Mouse (Mus musculus): ENCODE measurements around the gene D630039A03Rik. TPM values are rescaled to one million over a fixed set of nuclear protein-coding genes. Genes with fewer than 3 reads are reported as not detected.
A peak's percentile ranks its signal among the peaks of the same experiment; 100 is the strongest.

D630039A03Rik gene
- total RNA-seq, 1 experiment from 2014 or later, result 0.19 TPM

- ATAC-seq (replicated peaks; ENCODE audit: insufficient number of reproducible peaks, low FRiP score, low TSS enrichment, poor library complexity, severe bottlenecking), result no peak
Observed at GRCm38 (mm10) chr4:57934181-57934580, 18.1 kb upstream of the D630039A03Rik start.

- no peak for ATAC-seq (replicated peaks; ENCODE audit: insufficient number of reproducible peaks, low FRiP score, low TSS enrichment, poor library complexity, severe bottlenecking)
Observed at GRCm38 (mm10) chr4:57930559-57931170, 14.6 kb upstream of the D630039A03Rik start.

- ATAC-seq (replicated peaks; ENCODE audit: insufficient number of reproducible peaks, low FRiP score, low TSS enrichment, poor library complexity, severe bottlenecking), result no peak
Observed at GRCm38 (mm10) chr4:57927464-57928205, 11.5 kb upstream of the D630039A03Rik start.

- no peak for ATAC-seq (replicated peaks; ENCODE audit: insufficient number of reproducible peaks, low FRiP score, low TSS enrichment, poor library complexity, severe bottlenecking)
Observed at GRCm38 (mm10) chr4:57924556-57925071, 8.5 kb upstream of the D630039A03Rik start.

- no peak for ATAC-seq (replicated peaks; ENCODE audit: insufficient number of reproducible peaks, low FRiP score, low TSS enrichment, poor library complexity, severe bottlenecking)
Observed at GRCm38 (mm10) chr4:57922171-57922570, 6.1 kb upstream of the D630039A03Rik start.

- no peak for ATAC-seq (replicated peaks; ENCODE audit: insufficient number of reproducible peaks, low FRiP score, low TSS enrichment, poor library complexity, severe bottlenecking)
Observed at GRCm38 (mm10) chr4:57920522-57920921, 4.4 kb upstream of the D630039A03Rik start.

- no peak for ATAC-seq (replicated peaks; ENCODE audit: insufficient number of reproducible peaks, low FRiP score, low TSS enrichment, poor library complexity, severe bottlenecking)
Observed at GRCm38 (mm10) chr4:57919494-57920423, 3.7 kb upstream of the D630039A03Rik start.

- ATAC-seq (replicated peaks; ENCODE audit: insufficient number of reproducible peaks, low FRiP score, low TSS enrichment, poor library complexity, severe bottlenecking), result no peak
Observed at GRCm38 (mm10) chr4:57916711-57917110, 614 bp upstream of the D630039A03Rik start.

GRCm38 (mm10) chr4:57915216-57915965 is 706 bp downstream of the D630039A03Rik start:
- no peak for ATAC-seq (replicated peaks; ENCODE audit: insufficient number of reproducible peaks, low FRiP score, low TSS enrichment, poor library complexity, severe bottlenecking)

GRCm38 (mm10) chr4:57914193-57915190 is 1.6 kb downstream of the D630039A03Rik start:
- ATAC-seq (replicated peaks; ENCODE audit: insufficient number of reproducible peaks, low FRiP score, low TSS enrichment, poor library complexity, severe bottlenecking), result no peak

- no peak for ATAC-seq (replicated peaks; ENCODE audit: insufficient number of reproducible peaks, low FRiP score, low TSS enrichment, poor library complexity, severe bottlenecking)
Observed at GRCm38 (mm10) chr4:57913021-57913420, 3.1 kb downstream of the D630039A03Rik start.

- ATAC-seq (replicated peaks; ENCODE audit: insufficient number of reproducible peaks, low FRiP score, low TSS enrichment, poor library complexity, severe bottlenecking), result no peak
Observed at GRCm38 (mm10) chr4:57908860-57909259, 7.2 kb downstream of the D630039A03Rik start.

- ATAC-seq (replicated peaks; ENCODE audit: insufficient number of reproducible peaks, low FRiP score, low TSS enrichment, poor library complexity, severe bottlenecking), result no peak
Observed at GRCm38 (mm10) chr4:57906708-57907107, 9.4 kb downstream of the D630039A03Rik start.

GRCm38 (mm10) chr4:57904638-57905037 is 11.5 kb downstream of the D630039A03Rik start:
- ATAC-seq (replicated peaks; ENCODE audit: insufficient number of reproducible peaks, low FRiP score, low TSS enrichment, poor library complexity, severe bottlenecking), result no peak

GRCm38 (mm10) chr4:57904211-57904610 is 11.9 kb downstream of the D630039A03Rik start:
- peak; percentile 52 for ATAC-seq (replicated peaks; ENCODE audit: insufficient number of reproducible peaks, low FRiP score, low TSS enrichment, poor library complexity, severe bottlenecking)

- ATAC-seq (replicated peaks; ENCODE audit: insufficient number of reproducible peaks, low FRiP score, low TSS enrichment, poor library complexity, severe bottlenecking), result no peak
Observed at GRCm38 (mm10) chr4:57902619-57903018, 13.5 kb downstream of the D630039A03Rik start.

GRCm38 (mm10) chr4:57901210-57901609 is 14.9 kb downstream of the D630039A03Rik start:
- no peak for ATAC-seq (replicated peaks; ENCODE audit: insufficient number of reproducible peaks, low FRiP score, low TSS enrichment, poor library complexity, severe bottlenecking)
